Mouse (Mus musculus) ES-E14 (cell line): ENCODE data around the gene Pacrg. TPM values are rescaled to one million over a fixed set of nuclear protein-coding genes. Genes with fewer than 3 reads are reported as not detected.

ENCODE experiments used
- DNase-seq: peaks from one replicate; pipeline ENCODE4 v3.0.0-alpha.2; 2013; ENCODE audit warnings: low read depth, low spot score
- H3K27ac ChIP-seq: 2 replicates; pipeline ENCODE4 v1.5.1; 2012; ENCODE audit warnings: low read depth, mild to moderate bottlenecking, low read length, moderate library complexity, mixed read lengths; ENCODE audit not compliant: poor library complexity, insufficient read depth, severe bottlenecking
- H3K36me3 ChIP-seq: 2 replicates; pipeline ENCODE4 v1.6.1; 2012; ENCODE audit warnings: mild to moderate bottlenecking, low read length, moderate library complexity, mixed read lengths; ENCODE audit not compliant: control insufficient read depth, poor library complexity, insufficient read depth, severe bottlenecking
- H3K4me1 ChIP-seq, 2 experiments: fragments of 150-350 bp in 1 of 2; sonication (generic) in 1 of 2; 2 replicates each; pipeline ENCODE4 v1.6.1; 2012; ENCODE audit warnings: low read length in 2 of 2, mild to moderate bottlenecking in 1 of 2, mixed read lengths in 1 of 2; ENCODE audit not compliant: control insufficient read depth in 2 of 2, insufficient read depth in 2 of 2, poor library complexity in 1 of 2
- H3K4me3 ChIP-seq, 2 experiments: fragments of 150-350 bp in 1 of 2; sonication (generic) in 1 of 2; 2 replicates each; pipeline ENCODE4 v1.5.1; 2012; ENCODE audit warnings: low read length in 2 of 2, low read depth in 1 of 2, mild to moderate bottlenecking in 1 of 2, mixed read lengths in 1 of 2; ENCODE audit not compliant: insufficient read depth in 1 of 2, poor library complexity in 1 of 2, severe bottlenecking in 1 of 2
- H3K9ac ChIP-seq: 2 replicates; pipeline ENCODE4 v1.6.1; 2012; ENCODE audit warnings: low read depth, mild to moderate bottlenecking, low read length, mixed read lengths; ENCODE audit not compliant: poor library complexity, insufficient read depth, severe bottlenecking
- H3K9me3 ChIP-seq: fragments of 150-350 bp; sonication (generic); 2 replicates; pipeline ENCODE4 v1.6.1; 2012; ENCODE audit warnings: low read depth, mild to moderate bottlenecking, low read length; ENCODE audit not compliant: control insufficient read depth, insufficient read depth
- CHD2 ChIP-seq: IDR thresholded peaks from 2 replicates; pipeline ENCODE4 v1.6.1; 2014; ENCODE audit warnings: mild to moderate bottlenecking, low read depth, low read length, inconsistent platforms
- HCFC1 ChIP-seq: IDR thresholded peaks from 2 replicates; pipeline ENCODE4 v1.6.1; 2012; ENCODE audit warnings: low read length, inconsistent platforms, borderline replicate concordance; ENCODE audit not compliant: insufficient read depth
- MAFK ChIP-seq: IDR thresholded peaks from 2 replicates; pipeline ENCODE4 v1.6.1; 2014; ENCODE audit warnings: mild to moderate bottlenecking, low read depth, low read length, inconsistent platforms; ENCODE audit not compliant: insufficient read depth
- ZC3H11A ChIP-seq: IDR thresholded peaks from 2 replicates; pipeline ENCODE4 v1.6.1; 2012; ENCODE audit warnings: low read depth, mild to moderate bottlenecking, inconsistent platforms, low read length, borderline replicate concordance
- ZNF384 ChIP-seq: IDR thresholded peaks from 2 replicates; pipeline ENCODE4 v1.6.1; 2012; ENCODE audit warnings: low read depth, low read length, inconsistent platforms
- in situ Hi-C, 2 experiments: fragments of 600-800 bp; cut with MboI; formaldehyde crosslinking; loops; one replicate each; pipeline ENCODE4 v1.15.1; 2025; ENCODE audit warnings: low sequenced_read_pairs in 2 of 2, inconsistent platforms in 1 of 2; ENCODE audit not compliant: unreplicated experiment in 2 of 2
- total RNA-seq: library from RNA; depleted of rRNA; stranded (reverse); fragments of 300-350 nt; gene quantifications from 2 replicates; pipeline ENCODE4 v1.2.3, GENCODE M21; 2012

The Pacrg gene
- total RNA-seq, 1 experiment: 0.27 TPM

DNA sequence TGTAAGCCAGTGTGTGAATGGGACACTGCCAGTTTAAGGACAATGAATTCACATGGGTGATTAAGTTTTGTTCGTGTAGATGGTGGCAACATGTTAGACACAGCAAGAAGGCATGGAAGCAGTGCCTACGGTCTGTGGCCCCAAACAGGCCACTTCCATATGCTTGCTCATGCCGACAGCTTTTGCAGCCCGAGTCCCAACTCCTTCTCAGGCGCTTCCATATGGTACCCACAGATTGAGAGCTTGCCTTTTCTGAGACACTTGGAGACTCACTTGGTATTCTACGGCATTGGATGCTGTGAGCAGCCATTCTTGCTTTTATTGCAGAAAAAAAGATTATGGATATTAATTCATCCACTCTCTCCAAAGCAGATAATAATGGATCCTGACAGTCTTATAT is 365.1 kb downstream of the Pacrg start:
- Histone ChIP-seq H3K4me3 (no peak overlapping the region), H3K9ac (no peak overlapping the region), H3K36me3 (no peaks in the 10 kb centered on the region), H3K9me3 (no peaks in the 10 kb centered on the region), H3K4me1 (no peaks in the 10 kb centered on the region; a peak in 1 of 4 replicates), H3K27ac (no peak overlapping the region)
- TF ChIP-seq HCFC1 (no peak), MAFK (no peak), ZC3H11A (no peak), ZNF384 (no peak), CHD2 (no peak)
- in situ Hi-C loops: no loop called here
- no peak for DNase-seq

DNA sequence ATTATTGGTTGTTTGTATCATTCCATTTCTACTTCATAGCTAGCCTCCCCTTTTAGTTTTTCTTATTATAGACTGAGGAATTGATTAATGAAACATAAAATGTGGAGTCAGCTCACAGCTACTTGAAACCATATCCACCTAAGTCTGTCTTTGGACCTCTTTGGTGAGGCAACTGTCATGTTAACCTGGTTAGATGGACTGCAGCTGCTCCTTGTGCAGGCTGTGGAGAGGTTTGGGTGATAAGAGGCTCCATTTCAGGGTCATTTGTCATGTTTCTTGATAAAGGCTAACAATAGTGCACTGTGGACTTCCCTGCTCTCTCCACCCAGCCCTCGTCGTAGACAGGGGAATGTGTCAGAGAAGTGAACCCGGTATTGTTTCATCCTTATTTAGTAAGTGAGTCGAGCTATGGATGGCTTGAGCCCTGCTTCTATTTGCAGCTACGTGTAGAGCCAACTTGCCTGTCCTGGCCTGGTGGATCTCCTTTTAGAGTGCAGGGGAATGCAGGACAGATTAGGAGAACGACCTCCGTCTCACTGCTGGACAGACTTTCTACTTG is 366.2 kb downstream of the Pacrg start:
- no peak overlapping the region for H3K9ac ChIP-seq
- no peak for DNase-seq
- in situ Hi-C loops: no loop called here
- H3K9me3 ChIP-seq: no peaks in the 10 kb centered on the region
- H3K27ac ChIP-seq: no peak overlapping the region
- no peaks in the 10 kb centered on the region for H3K36me3 ChIP-seq
- H3K4me1 ChIP-seq: no peaks in the 10 kb centered on the region; a peak in 1 of 4 replicates
- TF ChIP-seq HCFC1: no peak
- no peak for TF ChIP-seq CHD2
- TF ChIP-seq ZNF384: no peak
- no peak for TF ChIP-seq ZC3H11A
- TF ChIP-seq MAFK: no peak
- H3K4me3 ChIP-seq: no peak overlapping the region

DNA sequence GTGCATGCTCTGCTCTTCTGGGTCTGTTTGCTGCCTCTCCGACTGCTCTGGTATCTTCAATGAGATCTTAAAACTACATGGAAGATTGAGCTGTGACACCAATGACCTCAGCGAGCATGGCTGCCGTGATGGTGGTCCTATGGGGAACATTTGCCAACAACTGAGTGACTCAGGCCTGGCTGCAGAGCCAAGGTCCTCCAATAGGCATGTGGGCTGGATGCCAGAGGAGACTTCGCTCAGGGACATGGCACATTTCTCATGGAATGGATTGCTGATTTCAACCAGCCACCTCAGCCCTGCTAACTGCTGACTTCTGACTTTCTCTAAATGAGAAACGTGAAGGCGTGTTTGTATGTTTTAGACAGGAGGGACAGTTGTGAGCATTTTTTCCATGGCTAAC is 366.9 kb downstream of the Pacrg start:
- Histone ChIP-seq H3K9ac (no peak overlapping the region), H3K9me3 (no peaks in the 10 kb centered on the region), H3K4me1 (no peaks in the 10 kb centered on the region; a peak in 1 of 4 replicates), H3K36me3 (no peaks in the 10 kb centered on the region), H3K4me3 (no peak overlapping the region), H3K27ac (no peak overlapping the region)
- DNase-seq: no peak
- TF ChIP-seq HCFC1 (no peak), ZC3H11A (no peak), MAFK (no peak), CHD2 (no peak), ZNF384 (no peak)
- in situ Hi-C loops: no loop called here

DNA sequence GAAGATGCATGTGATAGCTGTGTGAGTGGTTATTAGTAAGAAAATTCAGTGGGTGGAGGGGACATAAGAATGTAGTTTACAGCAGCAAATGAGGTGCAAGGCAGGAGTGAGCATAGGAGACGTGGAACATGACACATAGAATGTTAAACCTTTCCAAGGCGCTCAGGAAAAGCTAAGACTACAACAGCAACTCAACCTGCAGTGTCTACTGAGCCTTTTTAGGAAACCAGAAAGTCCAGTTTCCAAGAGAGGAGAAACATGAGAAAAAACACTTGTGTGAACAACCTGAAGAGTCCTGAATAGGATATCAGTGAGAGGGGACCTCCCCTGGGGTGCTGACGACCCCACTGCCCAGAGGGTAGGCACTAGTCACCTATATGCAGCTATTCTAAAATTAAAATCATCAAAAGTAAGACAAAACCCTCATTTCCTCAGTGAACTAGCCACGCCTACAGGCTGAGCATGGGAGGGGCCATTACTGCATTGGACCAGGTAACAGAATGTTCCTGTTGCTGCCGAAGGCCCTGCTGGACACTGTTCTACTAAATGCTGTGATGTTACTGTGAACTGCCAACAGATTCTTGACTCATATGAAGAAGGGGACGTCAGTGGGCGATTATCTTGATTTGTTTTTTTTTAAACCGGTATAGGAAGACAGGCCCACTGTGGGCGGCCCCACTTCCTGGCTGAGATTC is 370.1 kb downstream of the Pacrg start:
- Histone ChIP-seq H3K27ac (no peak overlapping the region), H3K9me3 (no peaks in the 10 kb centered on the region), H3K4me1 (peaks cover 0 to under 1% of the 10 kb centered on the region in 2 experiments; a peak in 1 of 4 replicates), H3K9ac (no peak overlapping the region), H3K4me3 (no peak overlapping the region), H3K36me3 (no peaks in the 10 kb centered on the region)
- in situ Hi-C loops: no loop called here
- TF ChIP-seq ZC3H11A (no peak), HCFC1 (no peak), MAFK (no peak), CHD2 (no peak), ZNF384 (no peak)
- no peak for DNase-seq

DNA sequence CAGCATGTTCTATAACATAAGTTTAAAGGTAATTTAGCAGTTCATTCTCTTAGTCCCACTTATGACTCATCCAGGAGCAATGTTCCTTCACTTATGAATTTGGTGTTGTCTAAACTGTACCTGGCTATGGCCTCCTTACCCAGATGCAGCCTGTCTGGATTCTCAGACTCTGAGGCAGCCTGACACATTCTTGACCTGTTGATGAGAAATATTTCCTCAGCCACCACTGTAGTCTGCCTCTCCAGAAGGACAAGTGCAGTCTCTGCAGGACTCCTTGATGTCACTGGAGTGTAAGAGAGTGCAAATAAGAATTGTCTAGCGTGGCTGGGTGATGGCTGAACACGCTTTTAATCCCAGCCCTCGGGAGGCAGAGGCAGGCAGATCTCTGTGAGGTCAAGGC is 373.0 kb downstream of the Pacrg start:
- Histone ChIP-seq H3K9ac (no peak overlapping the region), H3K36me3 (no peaks in the 10 kb centered on the region), H3K4me3 (no peak overlapping the region), H3K9me3 (no peaks in the 10 kb centered on the region), H3K27ac (no peak overlapping the region), H3K4me1 (peaks cover 0 to 2% of the 10 kb centered on the region in 2 experiments; a peak in 1 of 4 replicates)
- no peak for TF ChIP-seq HCFC1
- TF ChIP-seq CHD2: no peak
- no peak for TF ChIP-seq ZNF384
- TF ChIP-seq ZC3H11A: no peak
- in situ Hi-C loops: no loop called here
- no peak for DNase-seq
